Mouse (Mus musculus) embryo, embryonic 10 days (tissue): ENCODE measurements around the gene Tbc1d30.

Experiments
- DNase-seq: peaks from one replicate; pipeline ENCODE4 v3.0.0-alpha.2; 2015; ENCODE audit warnings: low spot score

The Tbc1d30 gene

DNA sequence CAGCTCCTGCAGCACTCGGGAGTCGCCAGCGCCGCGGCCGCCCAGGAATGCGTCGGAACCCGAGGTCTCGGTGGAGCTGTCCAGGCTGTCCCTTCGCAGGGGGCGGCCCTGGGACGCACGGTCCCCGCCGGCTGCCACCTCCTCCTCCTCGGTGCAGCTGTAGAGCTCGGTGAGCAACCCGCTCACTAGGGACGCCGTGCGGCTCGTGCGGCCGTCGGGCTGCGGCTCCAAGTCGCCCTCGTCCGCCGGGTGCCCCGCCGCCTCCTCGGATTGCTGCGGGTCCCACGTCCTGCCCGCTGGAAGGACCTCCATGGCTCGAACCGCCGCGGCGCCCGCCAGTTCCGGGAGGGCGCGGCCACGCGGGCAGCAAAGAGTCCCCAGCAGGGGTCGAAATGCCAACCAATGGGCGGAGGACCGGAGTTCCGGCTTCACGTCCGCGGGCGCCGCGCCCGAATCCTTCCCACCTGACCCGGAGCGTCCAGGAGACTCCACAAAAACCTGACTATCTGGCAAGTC lies at the start of gene Tbc1d30:
Gene Tbc1d30, minus strand, starts transcription at position 213 of the 516 bp plus-strand sequence.
- DNase-seq = peak; percentile 45

DNA sequence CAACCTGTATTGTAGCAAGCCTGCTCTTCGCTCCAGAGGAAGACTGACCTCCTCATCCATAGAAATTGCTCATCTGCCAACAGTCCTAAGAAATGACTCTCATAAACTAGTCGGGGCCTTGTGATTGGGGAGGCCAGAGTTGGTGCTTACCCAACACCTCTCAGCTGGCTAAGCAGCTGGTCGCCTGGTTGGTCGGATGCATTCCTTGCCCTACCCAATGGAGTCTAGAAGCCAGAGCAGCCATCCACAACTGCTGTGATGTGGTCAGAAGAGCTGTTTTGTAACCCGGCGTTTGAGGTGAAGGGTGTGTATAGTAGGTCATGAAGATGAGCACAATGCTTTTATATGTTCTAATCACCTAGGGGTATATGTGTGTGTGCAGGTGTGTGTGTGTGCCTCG lies 47.5 kb upstream of the Tbc1d30 start:
- DNase-seq = no peak

DNA sequence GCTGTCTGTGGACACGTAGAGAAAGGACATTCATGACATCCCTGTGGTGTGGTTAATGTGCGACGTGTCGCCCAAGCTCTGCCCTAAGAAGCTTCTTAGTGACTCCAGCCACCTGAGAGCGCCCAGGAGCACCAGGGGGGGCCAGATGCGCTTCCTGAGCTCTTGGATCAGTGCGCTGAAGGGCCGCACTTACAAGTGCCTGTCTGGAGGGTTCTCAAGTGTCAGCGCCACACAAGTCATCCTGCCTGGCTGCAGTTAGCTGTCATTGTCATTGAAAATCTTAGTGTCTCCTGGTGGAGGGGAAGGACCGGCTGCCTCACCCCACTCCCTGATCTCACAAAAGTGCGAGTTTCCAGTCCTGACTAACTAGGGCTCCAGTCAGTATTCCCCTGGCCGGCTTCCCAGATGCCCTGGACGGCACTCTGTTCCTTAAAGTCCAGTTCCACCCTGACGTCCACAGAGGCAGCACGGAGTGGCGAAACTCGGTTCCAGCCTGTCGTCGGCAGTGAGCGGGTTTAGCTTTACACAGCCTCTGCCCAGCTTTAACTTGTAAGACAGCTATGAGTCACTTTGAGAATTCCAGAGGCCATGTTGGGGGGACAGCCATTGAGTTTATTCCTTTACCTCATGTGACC lies 44.6 kb upstream of the Tbc1d30 start:
- DNase-seq = no peak

DNA sequence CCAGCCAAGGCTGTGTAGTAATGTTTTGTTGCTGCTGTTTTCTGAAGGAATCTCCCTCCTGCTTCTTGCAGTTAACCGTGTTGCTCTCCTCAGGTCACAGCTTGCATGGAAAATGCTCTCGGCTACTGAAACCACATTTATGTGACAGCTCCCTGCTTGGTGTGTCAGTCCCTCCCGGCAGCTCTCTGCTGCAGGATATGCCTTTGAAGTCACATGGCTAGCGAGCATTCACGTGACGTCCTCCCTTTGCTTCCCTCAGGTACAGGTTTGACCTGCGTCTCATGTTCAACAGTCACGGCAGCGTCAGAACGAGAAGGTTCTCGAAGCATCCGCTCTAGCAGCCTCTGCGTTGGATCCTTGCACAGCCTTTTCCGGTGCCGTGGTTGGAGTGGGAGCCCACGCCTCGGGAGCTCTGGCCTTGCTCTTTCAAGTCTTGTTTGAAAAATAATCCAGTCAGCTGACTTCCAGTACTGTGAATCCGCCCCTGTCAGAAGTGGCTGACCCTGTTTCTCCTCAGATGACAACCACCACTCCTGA lies 43.8 kb upstream of the Tbc1d30 start:
- DNase-seq = no peak

DNA sequence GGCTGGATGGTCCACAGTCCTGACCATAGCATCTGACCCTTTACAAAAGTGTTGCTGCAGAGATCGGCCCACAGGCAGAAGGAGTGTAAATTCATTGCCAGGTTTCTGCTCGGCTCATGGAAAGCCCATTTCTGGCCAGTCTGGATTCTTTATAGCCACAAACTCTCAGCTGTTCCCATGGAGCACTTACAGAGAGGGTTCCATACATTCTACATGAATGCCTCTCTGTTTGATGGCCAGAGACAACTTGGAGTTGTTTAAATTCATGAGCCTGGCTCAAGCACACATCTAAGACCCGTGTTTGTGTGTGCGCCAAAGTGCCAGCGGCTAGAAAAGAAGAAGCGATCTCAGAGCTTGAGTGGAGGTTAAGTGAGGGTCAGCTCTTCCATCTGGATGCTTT lies 43.2 kb upstream of the Tbc1d30 start:
- no peak for DNase-seq

DNA sequence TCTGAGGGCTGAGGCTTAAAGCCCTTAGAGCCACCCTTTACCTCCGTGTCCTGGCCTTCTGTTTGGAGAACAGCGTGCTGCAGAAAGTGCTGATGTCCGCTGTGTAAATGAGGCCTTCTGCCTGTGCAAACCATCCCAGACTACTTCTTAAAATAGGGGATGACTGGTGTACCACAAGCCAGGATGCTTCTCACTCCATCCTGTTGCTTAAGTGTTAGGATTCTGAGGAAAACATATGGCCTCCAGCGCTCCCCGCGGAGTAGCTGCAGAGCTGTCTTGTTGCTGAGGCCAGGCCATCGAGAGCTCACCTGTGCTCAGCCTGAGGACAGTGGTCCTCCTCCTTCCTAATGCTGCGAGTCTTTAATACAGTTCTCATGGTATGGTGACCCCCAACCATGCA lies 40.8 kb upstream of the Tbc1d30 start:
- no peak for DNase-seq

DNA sequence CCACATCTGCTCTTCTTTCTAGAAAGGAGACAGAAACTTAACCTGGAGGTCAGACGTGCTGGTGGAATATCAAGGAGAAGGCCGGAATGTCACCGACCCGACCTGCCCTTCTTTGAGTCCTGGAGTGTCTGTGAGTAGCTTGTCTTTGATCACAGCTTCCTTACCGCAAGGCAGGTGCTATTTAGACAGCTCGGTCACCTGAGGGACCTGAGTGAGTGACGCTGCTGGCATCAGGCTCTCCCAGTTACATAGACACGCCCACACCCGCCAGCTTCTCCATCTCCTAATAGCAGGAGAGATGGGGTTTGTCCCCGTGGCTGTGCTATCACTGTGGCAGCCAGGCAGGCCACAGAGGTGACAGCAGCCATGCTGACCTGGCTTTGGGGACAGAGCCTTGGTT lies 39.5 kb upstream of the Tbc1d30 start:
- no peak for DNase-seq

DNA sequence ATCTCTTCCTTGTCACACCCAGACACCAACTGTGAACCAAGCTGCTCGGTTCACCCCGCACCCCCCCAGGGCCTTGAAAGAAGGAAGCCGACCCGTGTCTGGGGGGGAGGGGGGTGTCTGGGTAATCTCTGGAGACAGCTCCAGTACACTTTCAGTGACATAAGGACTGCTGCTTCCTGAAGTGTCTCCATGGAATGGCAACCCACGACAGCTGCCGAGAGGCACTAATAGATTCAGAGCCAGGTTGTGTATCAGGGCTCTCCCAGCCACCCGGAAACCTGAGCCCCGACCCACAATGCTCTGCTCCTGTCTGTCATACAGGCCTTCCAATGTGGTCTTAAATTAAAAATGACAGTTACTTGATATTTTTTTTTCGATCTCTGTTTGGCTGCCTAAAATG lies 35.3 kb upstream of the Tbc1d30 start:
- DNase-seq = no peak

DNA sequence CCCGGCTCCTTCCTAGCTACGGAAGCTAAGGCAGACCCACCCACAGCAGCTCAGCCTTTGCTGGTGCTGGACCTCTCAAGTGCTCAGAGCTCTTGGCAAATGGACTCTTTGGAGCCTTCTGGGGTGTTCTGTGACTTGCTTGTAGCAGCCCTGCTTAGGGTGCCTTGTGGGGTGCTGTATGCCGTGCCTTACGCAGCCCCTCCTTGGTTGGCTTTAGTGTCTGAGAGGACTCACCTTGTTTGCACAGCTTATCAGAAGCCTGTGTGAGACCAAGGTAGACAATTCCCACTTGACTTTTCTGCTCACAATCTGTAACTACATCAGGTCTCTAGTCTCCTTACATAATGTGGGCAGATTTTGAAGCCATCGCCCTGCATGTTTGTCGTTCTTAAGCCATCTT lies 34.6 kb upstream of the Tbc1d30 start:
- no peak for DNase-seq

DNA sequence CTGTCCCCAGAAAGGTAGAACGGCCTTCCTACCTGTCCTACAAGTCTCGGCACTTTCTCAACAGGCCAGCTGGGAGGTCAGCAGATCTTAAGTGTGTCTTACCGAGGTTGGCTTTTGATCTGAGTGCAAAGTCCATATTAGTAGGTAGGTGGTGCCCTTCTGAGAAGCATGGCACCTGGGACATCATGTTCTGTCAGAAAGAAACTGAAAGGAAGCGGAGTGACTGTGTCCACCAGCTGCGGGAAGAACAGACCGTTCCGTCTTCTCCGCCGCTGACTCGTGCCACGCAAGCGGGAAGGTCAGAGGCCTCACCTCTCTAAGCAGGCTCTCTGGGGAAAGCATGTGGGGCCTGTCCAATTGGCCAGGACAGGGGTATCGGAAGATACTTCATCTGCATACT lies 33.6 kb upstream of the Tbc1d30 start:
- DNase-seq = no peak

DNA sequence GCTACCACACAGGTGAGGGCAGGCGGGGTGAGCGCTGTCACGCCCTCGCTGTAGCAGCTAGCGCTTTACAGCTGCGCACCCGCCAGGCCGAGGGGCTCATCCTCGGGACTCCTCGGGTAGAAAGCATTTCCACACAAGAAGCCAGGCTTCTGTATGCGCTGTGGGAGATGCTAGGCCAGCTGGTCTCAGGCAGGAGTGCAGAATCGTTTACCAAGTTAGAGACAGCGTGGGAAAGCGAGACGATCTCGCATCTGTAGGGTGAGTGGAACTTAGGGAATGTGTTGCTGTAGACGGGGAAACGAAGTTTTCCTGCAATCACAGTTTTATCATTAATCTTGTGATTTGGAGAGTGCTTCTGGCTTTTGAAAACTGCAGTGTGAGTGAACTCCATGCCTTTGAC lies 30.2 kb upstream of the Tbc1d30 start:
- no peak for DNase-seq

DNA sequence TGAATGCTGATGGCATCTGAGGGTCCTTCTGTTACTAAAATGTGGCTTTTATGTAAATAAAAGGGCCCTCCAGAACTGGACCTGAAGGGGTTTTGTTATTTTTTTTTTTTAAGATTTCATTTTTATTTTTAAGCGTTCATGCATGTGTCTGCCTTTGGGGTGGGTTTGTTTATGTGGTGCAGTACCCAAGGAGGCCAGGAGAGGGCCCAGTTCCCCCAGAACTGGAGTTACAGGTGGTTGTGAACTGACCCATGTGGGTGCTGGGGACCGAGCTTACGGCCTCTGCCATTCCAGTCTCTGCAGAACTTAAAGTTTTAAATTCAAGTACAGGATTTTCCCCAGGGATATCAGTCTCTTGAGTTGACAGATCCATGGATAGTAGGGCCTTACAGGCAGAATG lies 28.3 kb upstream of the Tbc1d30 start:
- DNase-seq = no peak

DNA sequence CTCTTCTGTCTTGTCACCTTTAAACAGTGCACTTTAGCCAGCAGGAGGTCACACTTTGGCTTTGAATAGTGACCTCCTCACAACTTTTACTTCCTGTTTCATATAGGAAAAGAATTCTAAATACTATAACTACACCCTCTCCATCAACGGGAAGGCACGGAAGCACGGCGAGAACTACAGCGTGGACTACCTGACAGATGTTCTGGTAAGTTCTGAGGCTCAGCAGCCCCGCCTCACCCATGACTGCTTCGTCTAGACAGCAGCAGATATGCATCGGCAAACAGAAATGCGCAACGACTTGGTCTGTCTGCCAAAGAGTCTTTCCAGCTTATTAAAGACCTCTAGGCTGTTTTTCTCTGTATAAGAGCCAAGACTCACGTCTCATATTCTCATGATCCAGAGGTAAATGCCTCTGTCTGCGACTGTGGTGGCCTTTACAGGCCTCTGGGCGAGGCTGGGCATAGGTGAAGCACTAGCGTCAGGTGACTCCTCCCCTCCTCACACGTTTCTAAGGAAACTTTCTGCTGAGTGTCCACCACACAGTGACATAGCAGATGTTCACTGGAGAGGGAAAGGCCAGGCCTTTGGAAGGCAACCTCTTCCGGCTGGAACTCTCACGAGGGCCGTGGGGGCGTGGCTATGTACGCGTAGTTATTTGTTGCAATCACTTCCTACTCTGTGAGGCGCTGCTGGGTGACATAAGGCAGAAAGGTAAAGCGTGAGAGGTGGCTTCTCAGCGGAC lies 25.6 kb upstream of the Tbc1d30 start:
- no peak for DNase-seq

DNA sequence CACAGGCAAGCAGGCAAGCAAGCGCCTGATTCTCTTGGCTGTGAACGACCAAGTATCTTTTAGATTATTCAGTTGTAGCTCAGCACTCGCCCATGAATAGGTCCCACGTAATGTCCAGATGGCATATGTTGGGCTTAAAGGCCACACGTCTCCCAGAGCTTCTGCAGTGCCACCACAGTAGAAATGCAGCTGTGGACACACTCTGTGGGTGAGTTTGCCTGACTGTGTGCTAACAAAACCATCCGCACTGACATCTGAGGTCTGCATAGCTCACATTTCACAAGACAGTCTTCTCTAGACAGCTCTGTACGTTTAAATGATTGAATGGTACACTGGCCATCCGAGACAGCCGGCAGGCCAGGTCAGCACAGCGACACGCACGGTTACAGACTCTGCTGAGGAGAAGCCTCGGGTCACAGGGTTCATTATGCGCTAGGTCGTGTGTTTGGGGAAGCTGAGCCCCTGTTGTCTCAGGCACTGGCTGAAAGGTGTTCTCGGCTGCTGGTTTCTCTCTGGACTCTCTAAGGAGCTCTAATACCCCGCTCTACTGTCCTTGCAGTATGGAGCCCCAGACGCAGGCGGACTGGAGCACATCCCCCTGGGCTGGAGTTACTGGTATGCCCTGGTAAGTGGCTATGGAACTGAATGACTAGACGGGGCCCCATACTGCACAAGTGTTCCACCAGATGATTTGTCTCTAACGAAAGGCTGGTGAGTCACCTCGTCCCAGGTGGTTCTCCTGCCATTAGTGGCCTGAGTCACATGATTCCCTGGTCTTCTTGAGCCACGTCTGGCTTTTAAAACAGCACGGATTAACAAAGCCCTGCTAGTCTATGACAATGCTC lies 24.8 kb upstream of the Tbc1d30 start:
- DNase-seq = no peak

DNA sequence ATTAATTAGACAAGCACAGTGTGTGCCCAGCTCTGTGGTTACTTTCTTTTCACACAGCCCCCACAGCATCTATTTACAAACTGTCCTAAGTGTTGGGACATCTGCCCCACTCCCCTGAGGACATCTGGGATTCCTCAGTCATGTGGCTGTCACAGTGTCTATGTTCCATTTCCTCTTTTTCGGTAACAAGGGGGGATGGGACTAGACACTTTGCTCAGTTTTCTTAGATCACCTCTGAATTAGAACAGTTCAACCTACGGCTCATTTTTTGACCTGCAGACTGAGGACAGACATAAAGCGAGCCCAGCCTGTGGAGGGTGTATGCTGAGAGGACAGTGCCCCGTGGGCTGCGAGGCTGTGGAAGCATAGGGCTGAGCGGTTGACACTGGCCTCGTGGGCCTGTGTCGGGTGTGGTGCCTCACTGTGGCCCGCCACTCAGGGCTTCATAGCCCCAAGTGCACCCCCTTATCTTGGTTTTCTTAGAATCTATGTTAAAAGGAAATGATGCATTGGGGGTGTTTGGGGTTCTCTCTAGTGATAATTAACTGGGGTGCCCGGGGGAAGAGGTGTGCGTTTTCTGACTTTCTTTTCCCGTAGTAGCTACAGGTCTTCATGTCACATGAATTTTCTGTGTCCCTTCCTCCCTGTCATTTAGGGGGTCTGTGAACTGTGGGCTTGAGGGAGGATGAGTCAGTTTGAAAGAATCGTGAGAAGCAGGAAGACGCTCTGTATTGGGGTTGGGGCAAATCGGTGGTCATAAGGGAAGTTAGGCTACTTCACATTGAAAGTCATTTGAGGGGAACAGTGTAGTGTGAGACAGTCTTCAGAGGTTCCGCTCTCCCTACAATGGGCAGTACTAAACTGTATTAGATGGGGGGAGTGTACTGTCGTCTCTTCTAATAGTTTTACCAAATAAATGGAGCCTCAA lies 23.9 kb upstream of the Tbc1d30 start:
- no peak for DNase-seq

DNA sequence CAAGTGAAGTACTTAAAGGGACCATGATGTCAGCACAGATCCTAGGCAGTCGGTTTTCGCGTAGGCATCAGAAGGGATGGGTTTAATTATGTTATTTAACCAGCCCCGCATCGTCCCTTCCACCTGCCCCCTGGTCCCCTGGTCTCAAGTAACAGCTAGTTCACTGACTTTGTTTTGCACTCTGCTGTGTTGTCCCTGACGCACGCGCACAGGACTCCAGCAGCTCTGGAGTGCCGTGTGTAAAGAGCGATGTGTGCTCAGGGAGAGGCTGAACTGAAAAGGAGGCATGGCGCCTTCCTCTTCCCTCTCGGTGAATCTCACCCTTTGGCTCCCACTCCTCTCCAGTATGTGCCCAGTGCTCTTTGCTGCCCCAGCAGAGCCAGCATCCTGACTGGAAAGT lies 22.9 kb upstream of the Tbc1d30 start:
- DNase-seq = no peak

DNA sequence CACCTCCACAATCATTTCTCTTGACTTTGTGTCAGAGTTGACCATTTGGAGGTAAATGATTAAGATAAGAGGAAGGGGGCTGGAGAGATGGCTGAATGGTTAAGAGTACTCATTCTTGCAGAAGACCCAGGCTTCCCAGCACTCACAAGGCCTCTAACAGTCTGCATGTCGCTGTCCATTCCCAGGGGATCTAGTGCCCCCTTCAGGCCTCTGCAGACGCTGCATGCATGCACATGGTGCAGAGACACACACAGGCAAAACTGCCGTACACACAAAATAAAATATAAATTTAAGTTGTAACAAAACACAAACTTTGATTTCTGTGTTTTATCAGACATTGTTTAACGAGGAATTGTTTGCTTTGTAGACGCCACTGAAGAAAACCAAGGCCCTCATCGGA lies 19.7 kb upstream of the Tbc1d30 start:
- no peak for DNase-seq

DNA sequence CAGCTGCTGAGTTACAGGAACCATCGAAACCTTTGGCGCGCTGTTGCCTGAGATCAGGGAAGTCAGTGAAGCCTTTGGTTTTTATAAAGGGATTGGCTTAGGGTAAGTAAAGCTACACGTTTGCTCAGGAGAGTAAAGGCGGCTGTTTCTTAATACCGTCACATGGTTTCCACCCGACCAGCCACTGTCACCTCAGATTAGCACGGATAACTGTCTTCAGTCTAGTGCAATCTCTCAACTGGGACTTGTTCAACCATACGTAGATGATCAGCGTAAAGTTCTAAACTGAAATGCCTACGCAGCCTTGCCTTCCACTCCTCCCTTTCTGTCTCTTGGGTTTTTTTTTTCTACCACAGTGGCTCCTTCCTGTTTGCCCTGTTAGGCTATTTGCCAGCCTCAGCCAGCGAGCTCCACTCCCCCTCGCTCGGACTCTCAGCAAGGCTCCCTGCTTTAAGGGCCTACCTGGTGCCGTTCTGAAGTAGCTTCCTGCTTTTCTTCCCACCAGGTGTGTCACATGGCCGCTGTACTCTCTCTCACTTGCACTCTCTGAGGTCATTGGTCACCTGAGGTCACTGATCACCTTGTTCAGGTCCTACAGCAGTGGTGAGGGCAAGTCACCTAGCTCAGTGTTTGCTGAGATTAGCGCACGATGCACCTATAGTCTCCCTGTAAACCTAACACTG lies 17.8 kb upstream of the Tbc1d30 start:
- no peak for DNase-seq

DNA sequence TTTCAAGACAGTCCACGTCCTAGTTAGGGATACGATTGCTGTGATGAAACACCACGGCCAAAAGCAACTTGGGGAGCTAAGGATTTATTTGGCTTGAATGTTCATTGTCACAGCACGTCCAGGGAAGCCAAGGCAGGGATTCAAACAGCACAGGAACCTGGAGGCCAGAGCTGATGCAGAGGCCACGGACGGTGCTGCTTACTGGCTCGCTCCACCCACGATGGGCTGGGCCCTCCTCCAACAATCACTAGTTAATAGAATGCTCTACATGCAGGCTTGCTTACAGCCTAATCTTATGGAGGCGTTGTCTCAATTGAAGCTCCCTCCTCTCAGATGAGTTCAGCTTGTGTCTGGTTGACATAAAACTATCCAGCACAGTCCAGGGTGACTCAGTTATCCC lies 16.7 kb upstream of the Tbc1d30 start:
- no peak for DNase-seq

DNA sequence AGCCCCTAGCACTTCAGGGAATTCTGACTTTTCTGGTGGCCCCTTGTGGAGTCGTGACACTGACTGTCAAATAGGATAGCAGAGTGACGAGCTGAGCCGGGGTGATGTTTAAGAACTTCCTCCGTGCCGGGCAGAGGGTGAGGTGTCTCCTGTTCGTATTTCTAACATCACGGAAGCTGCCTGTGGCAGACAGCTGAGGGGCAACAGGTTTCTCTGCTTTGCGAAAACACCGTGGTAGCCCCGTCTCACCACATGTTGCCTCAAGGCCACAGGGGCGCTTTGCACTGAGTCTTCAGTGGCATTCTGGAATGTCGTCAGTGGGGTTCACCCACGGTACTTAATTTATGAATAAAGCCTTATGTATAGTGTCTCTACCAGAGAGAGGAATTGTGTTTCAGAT lies 16.2 kb upstream of the Tbc1d30 start:
- no peak for DNase-seq

DNA sequence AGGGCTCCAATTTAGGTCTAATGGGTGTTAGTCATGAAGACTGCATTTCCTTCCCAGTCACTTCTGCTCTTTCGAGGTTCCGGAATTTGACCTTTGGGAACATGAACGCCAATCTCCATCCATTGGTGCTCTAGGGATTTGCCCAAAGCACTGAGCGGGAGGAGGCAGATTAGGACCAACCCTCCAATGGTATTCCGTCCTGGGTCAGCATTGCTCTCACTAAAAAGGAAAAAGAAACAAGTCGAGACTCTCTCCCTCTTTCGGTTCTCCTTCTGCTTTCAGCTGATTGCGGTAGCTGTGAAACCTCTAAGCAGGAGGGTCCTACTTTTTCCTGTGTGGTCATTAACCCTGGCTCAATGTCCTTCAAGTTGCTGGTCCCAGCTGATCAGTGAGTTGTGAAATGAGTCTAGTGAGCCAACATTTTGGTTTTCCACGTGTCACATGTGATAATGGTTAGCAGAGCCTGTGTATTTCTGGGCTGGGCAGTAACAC lies 14.7 kb upstream of the Tbc1d30 start:
- DNase-seq = peak; percentile 54
